Mouse (Mus musculus): ENCODE measurements around the gene Ttll7. TPM values are rescaled to one million over a fixed set of nuclear protein-coding genes. Genes with fewer than 3 reads are reported as not detected.
A peak's percentile ranks its signal among the peaks of the same experiment; 100 is the strongest.

The Ttll7 gene
- polyA plus RNA-seq, 1 experiment from 2014 or later: 1.9 TPM

GRCm38 (mm10) chr3:146849360-146849759 is 2.8 kb upstream of the Ttll7 start:
- Histone ChIP-seq H3K36me3 (ENCODE audit: control insufficient read depth, insufficient read depth, low read length) (no peaks in the 10 kb centered on the region), H3K27me3 (replicated peaks; ENCODE audit: control insufficient read depth, insufficient read depth, low read length) (no peaks in the 10 kb centered on the region), H3K4me1 (ENCODE audit: control insufficient read depth, insufficient read depth, low read length) (peaks cover 5% of the 10 kb centered on the region; the same call in 1 of the 2 replicates), H3K9ac (ENCODE audit: low read depth, low read length) (no peak overlapping the region), H3K4me3 (ENCODE audit: low read length) (no peak overlapping the region), H3K27ac (ENCODE audit: low read length) (no peak overlapping the region), H3K4me2 (ENCODE audit: low read depth, low read length) (no peak overlapping the region), H3K9me3 (ENCODE audit: control insufficient read depth, low read length) (no peaks in the 10 kb centered on the region)
- 92% methylated on average over 7 of the region's 7 CpGs for WGBS
- no peak for ATAC-seq

DNA sequence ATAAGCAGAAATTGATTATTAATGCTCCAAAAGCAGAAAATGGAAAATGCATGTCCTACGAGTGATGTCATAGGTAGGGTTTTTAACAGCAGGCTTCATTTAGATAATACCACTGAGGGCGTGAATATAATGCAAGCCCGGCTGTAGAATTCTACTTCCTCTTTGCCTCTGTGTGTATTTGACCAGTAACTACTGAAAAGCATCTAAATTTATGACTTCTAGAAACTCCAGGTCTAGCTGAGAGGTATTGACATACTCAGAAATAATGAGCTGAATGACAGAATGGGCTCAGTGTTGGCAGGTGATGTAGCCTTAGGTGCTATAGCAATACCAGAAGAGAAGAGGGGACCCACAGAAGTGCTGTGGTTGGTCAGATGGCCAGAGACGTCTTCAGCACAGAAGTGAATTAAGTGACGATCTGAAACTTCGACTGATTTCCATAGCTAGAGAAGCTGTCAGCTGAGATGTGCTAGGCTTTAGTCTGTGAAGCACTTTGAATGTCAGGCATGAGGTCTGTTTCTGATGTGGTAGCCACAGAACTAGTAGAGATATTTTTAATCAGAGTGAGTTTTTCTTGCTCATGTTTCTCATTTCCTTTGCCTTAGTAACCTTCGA is 2.4 kb downstream of the Ttll7 start:
- H3K4me3 ChIP-seq (ENCODE audit: low read length): no peak overlapping the region
- WGBS: 72% methylated on average over 7 of the region's 7 CpGs
- no peaks in the 10 kb centered on the region for H3K9me3 ChIP-seq (ENCODE audit: control insufficient read depth, low read length)
- H3K4me1 ChIP-seq (ENCODE audit: control insufficient read depth, insufficient read depth, low read length): peaks cover 5% of the 10 kb centered on the region; the same call in 1 of the 2 replicates
- no peak overlapping the region for H3K4me2 ChIP-seq (ENCODE audit: low read depth, low read length)
- no peak overlapping the region for H3K9ac ChIP-seq (ENCODE audit: low read depth, low read length)
- no peaks in the 10 kb centered on the region for H3K36me3 ChIP-seq (ENCODE audit: control insufficient read depth, insufficient read depth, low read length)
- no peak overlapping the region for H3K27ac ChIP-seq (ENCODE audit: low read length)
- ATAC-seq: no peak
- H3K27me3 ChIP-seq (replicated peaks; ENCODE audit: control insufficient read depth, insufficient read depth, low read length): no peaks in the 10 kb centered on the region

- Histone ChIP-seq H3K4me3 (ENCODE audit: low read length) (no peak overlapping the region), H3K27ac (ENCODE audit: low read length) (no peak overlapping the region), H3K9ac (ENCODE audit: low read depth, low read length) (no peak overlapping the region), H3K9me3 (ENCODE audit: control insufficient read depth, low read length) (no peaks in the 10 kb centered on the region), H3K36me3 (ENCODE audit: control insufficient read depth, insufficient read depth, low read length) (no peaks in the 10 kb centered on the region), H3K4me2 (ENCODE audit: low read depth, low read length) (no peak overlapping the region), H3K4me1 (ENCODE audit: control insufficient read depth, insufficient read depth, low read length) (peaks cover 2% of the 10 kb centered on the region; the same call in 1 of the 2 replicates), H3K27me3 (replicated peaks; ENCODE audit: control insufficient read depth, insufficient read depth, low read length) (no peaks in the 10 kb centered on the region)
- no peak for ATAC-seq
- WGBS: 86% methylated on average over 10 of the region's 10 CpGs
These were observed 5.2 kb downstream of the Ttll7 start for GRCm38 (mm10) chr3:146857373-146857772.

- H3K9ac ChIP-seq (ENCODE audit: low read depth, low read length): no peak overlapping the region
- no peak overlapping the region for H3K4me2 ChIP-seq (ENCODE audit: low read depth, low read length)
- no peaks in the 10 kb centered on the region for H3K27me3 ChIP-seq (replicated peaks; ENCODE audit: control insufficient read depth, insufficient read depth, low read length)
- H3K9me3 ChIP-seq (ENCODE audit: control insufficient read depth, low read length): no peaks in the 10 kb centered on the region
- no peak overlapping the region for H3K27ac ChIP-seq (ENCODE audit: low read length)
- ATAC-seq: no peak
- no peaks in the 10 kb centered on the region for H3K36me3 ChIP-seq (ENCODE audit: control insufficient read depth, insufficient read depth, low read length)
- H3K4me1 ChIP-seq (ENCODE audit: control insufficient read depth, insufficient read depth, low read length): no peaks in the 10 kb centered on the region
- 77% methylated on average over 2 of the region's 2 CpGs for WGBS
- no peak overlapping the region for H3K4me3 ChIP-seq (ENCODE audit: low read length)
These were observed 8.1 kb downstream of the Ttll7 start for GRCm38 (mm10) chr3:146860308-146860707.

DNA sequence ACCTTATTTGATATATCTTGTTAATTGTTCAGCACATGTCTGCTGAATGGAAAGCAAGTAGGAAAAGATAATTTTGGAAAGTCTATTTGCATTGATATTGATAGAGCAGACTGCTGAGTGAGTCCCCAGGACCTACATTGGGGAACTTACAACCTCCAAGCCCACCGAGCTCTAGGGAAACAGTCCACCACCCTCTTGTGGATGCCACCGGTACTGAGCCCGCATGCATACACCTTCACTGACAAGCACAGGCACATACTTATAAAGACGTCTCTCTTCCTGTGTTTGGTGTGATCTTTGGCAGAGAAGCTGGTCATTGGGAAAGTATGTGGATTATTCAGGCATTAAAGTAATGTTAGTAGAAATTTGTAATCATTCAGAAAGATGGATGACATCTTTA is 14.4 kb downstream of the Ttll7 start:
- no peak for ATAC-seq
- WGBS: 33% methylated on average over 4 of the region's 4 CpGs
- H3K4me3 ChIP-seq (ENCODE audit: low read length): no peak overlapping the region

GRCm38 (mm10) chr3:146871954-146872353 is 19.8 kb downstream of the Ttll7 start:
- no peaks in the 10 kb centered on the region for H3K4me1 ChIP-seq (ENCODE audit: control insufficient read depth, insufficient read depth, low read length)
- WGBS: 88% methylated on average over 3 of the region's 3 CpGs
- no peak overlapping the region for H3K27ac ChIP-seq (ENCODE audit: low read length)
- no peaks in the 10 kb centered on the region for H3K27me3 ChIP-seq (replicated peaks; ENCODE audit: control insufficient read depth, insufficient read depth, low read length)
- H3K4me2 ChIP-seq (ENCODE audit: low read depth, low read length): no peak overlapping the region
- no peaks in the 10 kb centered on the region for H3K36me3 ChIP-seq (ENCODE audit: control insufficient read depth, insufficient read depth, low read length)
- H3K9me3 ChIP-seq (ENCODE audit: control insufficient read depth, low read length): no peaks in the 10 kb centered on the region
- no peak for ATAC-seq
- no peak overlapping the region for H3K9ac ChIP-seq (ENCODE audit: low read depth, low read length)
- H3K4me3 ChIP-seq (ENCODE audit: low read length): no peak overlapping the region

More for the DNA sequence above, 14.4 kb downstream of the Ttll7 start:
- Histone ChIP-seq H3K27me3 (replicated peaks; ENCODE audit: control insufficient read depth, insufficient read depth, low read length) (no peaks in the 10 kb centered on the region), H3K9ac (ENCODE audit: low read depth, low read length) (no peak overlapping the region), H3K36me3 (ENCODE audit: control insufficient read depth, insufficient read depth, low read length) (no peaks in the 10 kb centered on the region), H3K9me3 (ENCODE audit: control insufficient read depth, low read length) (no peaks in the 10 kb centered on the region), H3K4me1 (ENCODE audit: control insufficient read depth, insufficient read depth, low read length) (no peaks in the 10 kb centered on the region), H3K4me2 (ENCODE audit: low read depth, low read length) (no peak overlapping the region), H3K27ac (ENCODE audit: low read length) (no peak overlapping the region)

GRCm38 (mm10) chr3:146875929-146876328 is 23.8 kb downstream of the Ttll7 start:
- WGBS: 44% methylated on average over 2 of the region's 2 CpGs

DNA sequence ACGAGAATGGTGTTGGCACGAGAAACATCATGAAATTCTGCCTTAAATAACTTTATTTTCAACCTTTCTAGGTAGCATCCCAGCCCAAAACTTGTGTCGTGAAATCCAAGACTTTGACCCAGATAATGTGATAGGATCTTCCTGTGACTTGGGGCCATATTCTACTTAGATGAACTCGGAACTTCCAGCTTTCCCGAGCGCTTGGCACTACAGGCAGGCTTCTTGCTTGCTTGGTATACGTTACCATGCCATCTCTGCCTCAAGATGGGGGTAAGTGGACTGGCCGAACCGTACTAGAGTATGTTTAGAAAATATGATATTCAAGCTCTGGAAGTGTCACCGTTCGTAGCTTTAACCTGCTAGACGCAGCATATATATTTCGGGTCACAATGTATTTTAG is 41.8 kb downstream of the Ttll7 start:
- no peak overlapping the region for H3K4me3 ChIP-seq (ENCODE audit: low read length)
- H3K4me2 ChIP-seq (ENCODE audit: low read depth, low read length): no peak overlapping the region
- H3K9ac ChIP-seq (ENCODE audit: low read depth, low read length): no peak overlapping the region
- H3K9me3 ChIP-seq (ENCODE audit: control insufficient read depth, low read length): no peaks in the 10 kb centered on the region
- no peaks in the 10 kb centered on the region for H3K27me3 ChIP-seq (replicated peaks; ENCODE audit: control insufficient read depth, insufficient read depth, low read length)
- H3K4me1 ChIP-seq (ENCODE audit: control insufficient read depth, insufficient read depth, low read length): no peaks in the 10 kb centered on the region
- WGBS: 89% methylated on average over 13 of the region's 13 CpGs
- H3K27ac ChIP-seq (ENCODE audit: low read length): no peak overlapping the region
- no peaks in the 10 kb centered on the region for H3K36me3 ChIP-seq (ENCODE audit: control insufficient read depth, insufficient read depth, low read length)
- ATAC-seq: no peak

More at GRCm38 (mm10) chr3:146875929-146876328, 23.8 kb downstream of the Ttll7 start:
- H3K9ac ChIP-seq (ENCODE audit: low read depth, low read length): no peak overlapping the region
- no peaks in the 10 kb centered on the region for H3K9me3 ChIP-seq (ENCODE audit: control insufficient read depth, low read length)
- H3K27me3 ChIP-seq (replicated peaks; ENCODE audit: control insufficient read depth, insufficient read depth, low read length): no peaks in the 10 kb centered on the region
- H3K4me3 ChIP-seq (ENCODE audit: low read length): no peak overlapping the region
- peak; percentile 42; the same call in 1 of the 2 replicates for ATAC-seq
- H3K4me1 ChIP-seq (ENCODE audit: control insufficient read depth, insufficient read depth, low read length): no peaks in the 10 kb centered on the region
- no peak overlapping the region for H3K27ac ChIP-seq (ENCODE audit: low read length)
- H3K36me3 ChIP-seq (ENCODE audit: control insufficient read depth, insufficient read depth, low read length): no peaks in the 10 kb centered on the region
- H3K4me2 ChIP-seq (ENCODE audit: low read depth, low read length): no peak overlapping the region

DNA sequence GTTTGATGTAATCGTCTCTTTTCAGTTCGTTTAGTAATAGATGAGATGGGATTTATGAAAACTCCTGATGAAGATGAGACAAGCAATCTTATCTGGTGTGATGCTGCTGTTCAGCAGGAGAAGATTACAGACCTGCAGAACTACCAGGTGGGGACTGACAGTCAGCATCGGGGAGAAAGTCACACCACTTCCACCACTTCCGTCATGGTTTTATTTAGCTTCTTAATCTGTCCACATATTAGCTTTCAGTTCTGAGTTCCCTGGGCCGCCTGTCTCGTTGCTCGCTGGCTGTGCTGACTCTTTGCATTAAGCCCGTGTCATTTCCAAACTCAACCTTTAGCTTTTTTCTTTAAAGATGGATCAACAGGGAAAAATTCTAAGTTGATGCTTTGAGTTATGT is 44.4 kb downstream of the Ttll7 start:
- ATAC-seq: no peak
- H3K27ac ChIP-seq (ENCODE audit: low read length): no peak overlapping the region
- no peaks in the 10 kb centered on the region for H3K36me3 ChIP-seq (ENCODE audit: control insufficient read depth, insufficient read depth, low read length)
- H3K4me2 ChIP-seq (ENCODE audit: low read depth, low read length): no peak overlapping the region
- H3K9me3 ChIP-seq (ENCODE audit: control insufficient read depth, low read length): no peaks in the 10 kb centered on the region
- no peak overlapping the region for H3K4me3 ChIP-seq (ENCODE audit: low read length)
- H3K27me3 ChIP-seq (replicated peaks; ENCODE audit: control insufficient read depth, insufficient read depth, low read length): no peaks in the 10 kb centered on the region
- no peak overlapping the region for H3K9ac ChIP-seq (ENCODE audit: low read depth, low read length)
- H3K4me1 ChIP-seq (ENCODE audit: control insufficient read depth, insufficient read depth, low read length): no peaks in the 10 kb centered on the region
- 85% methylated on average over 8 of the region's 8 CpGs for WGBS

DNA sequence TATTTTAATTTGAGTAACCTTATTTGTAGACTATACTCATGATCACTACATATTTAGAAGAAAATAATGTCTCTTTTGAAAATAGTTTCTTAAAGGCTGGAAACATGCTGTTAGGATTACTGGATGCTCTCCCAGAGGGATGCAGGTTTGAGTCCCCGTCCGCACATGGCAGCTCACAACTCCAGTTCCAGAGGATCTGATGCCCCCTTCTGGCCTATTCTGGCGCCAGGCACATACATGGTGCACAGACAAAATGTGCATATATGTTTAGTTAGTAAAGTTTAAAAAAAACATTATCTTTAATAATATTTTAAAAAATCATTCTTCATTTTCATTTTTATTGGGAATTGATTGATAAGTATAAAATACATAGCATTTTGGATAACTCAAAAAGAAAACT is 47.9 kb downstream of the Ttll7 start:
- WGBS: 82% methylated on average over 3 of the region's 3 CpGs
- ATAC-seq: no peak
- no peak overlapping the region for H3K4me3 ChIP-seq (ENCODE audit: low read length)
- no peaks in the 10 kb centered on the region for H3K9me3 ChIP-seq (ENCODE audit: control insufficient read depth, low read length)
- no peaks in the 10 kb centered on the region for H3K36me3 ChIP-seq (ENCODE audit: control insufficient read depth, insufficient read depth, low read length)
- H3K9ac ChIP-seq (ENCODE audit: low read depth, low read length): no peak overlapping the region
- H3K27ac ChIP-seq (ENCODE audit: low read length): no peak overlapping the region
- H3K27me3 ChIP-seq (replicated peaks; ENCODE audit: control insufficient read depth, insufficient read depth, low read length): no peaks in the 10 kb centered on the region
- H3K4me1 ChIP-seq (ENCODE audit: control insufficient read depth, insufficient read depth, low read length): no peaks in the 10 kb centered on the region
- H3K4me2 ChIP-seq (ENCODE audit: low read depth, low read length): no peak overlapping the region
